Mouse (Mus musculus) CD4-positive, CD25-positive, alpha-beta regulatory T cell, adult 9 weeks (primary cell): ENCODE measurements around the gene Prn. TPM values are rescaled to one million over a fixed set of nuclear protein-coding genes. Genes with fewer than 3 reads are reported as not detected.

Experiments used
- polyA plus RNA-seq: library from polyadenylated mRNA; unstranded; fragments of 100-300 nt; shearing (Covaris generic); gene quantifications from one replicate; pipeline ENCODE4 v1.2.1, GENCODE M21; 2017

Gene Prn
- polyA plus RNA-seq = 0.20 TPM

DNA sequence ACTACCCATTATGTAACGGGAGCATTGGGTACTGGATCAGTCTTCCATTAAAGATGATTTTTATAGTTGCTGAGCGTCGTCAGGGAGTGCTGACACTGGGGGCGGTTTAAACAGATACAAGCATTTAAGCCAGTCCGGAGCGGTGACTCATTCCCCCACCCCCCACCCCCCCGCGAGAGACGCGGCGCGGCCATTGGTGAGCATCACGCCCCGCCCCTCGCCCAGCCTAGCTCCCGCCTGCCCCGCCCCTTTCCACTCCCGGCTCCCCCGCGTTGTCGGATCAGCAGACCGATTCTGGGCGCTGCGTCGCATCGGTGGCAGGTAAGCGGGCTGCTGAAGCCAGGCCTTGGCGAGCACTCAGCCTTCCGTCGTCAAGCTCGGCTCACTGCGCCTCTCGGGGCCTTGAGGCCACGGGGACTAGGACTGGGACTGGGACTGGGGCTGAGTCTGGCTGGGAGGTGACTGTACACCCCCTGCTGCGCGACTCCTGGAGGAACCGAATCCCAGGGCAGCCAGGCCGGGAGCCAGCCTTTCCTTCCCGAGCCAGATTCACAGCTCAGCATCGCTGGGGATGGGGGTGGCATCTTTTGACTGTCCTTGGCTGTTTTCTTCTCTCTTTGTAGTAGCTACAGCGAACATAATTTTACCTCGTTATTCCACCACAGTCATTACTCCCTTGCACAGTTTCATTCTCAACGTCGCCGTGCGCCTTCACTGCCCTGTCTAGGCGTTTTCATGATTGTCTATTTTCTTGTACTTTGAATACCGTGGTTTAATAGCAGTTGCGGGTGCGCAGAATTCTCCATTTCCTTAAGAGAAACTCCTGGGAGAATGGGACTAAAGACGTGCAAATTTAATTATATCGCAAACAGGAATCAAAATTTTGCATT lies at the start of gene Prn, which contains the start of gene Prnp:
TSS of gene Prn (plus strand) at position 275 of the 890 bp plus-strand sequence.
TSS of gene Prnp (plus strand) at position 246 of the 890 bp plus-strand sequence.

GRCm38 (mm10) chr2:131950598-131951095 lies 40.9 kb downstream of the Prn start, which contains the start of gene Prnd:
TSS of gene Prnd (plus strand) at chr2:131950861.

Other genes with a start within 250 kb of the Prn start
- gene Erv3, start 50.2 kb upstream of the Prn start, polyA plus RNA-seq = not detected
- 29.1 TPM for gene Prnp, start within 50 bp of the Prn start, polyA plus RNA-seq
- gene Prnd, start 40.9 kb downstream of the Prn start, polyA plus RNA-seq = not detected
- 116 TPM for gene Rassf2, start 120.3 kb downstream of the Prn start, polyA plus RNA-seq
- 29.9 TPM for gene Slc23a2, start 235.2 kb downstream of the Prn start, polyA plus RNA-seq